Comparison of ENCODE assay signal across 11 mouse cellular contexts in genomic region chr15:103388556-103389145, GRCm38 (mm10). TPM values are rescaled to one million over a fixed set of nuclear protein-coding genes. Genes with fewer than 3 reads are reported as not detected.
A peak's percentile ranks its signal among the peaks of the same experiment; 100 is the strongest.
DNase-seq lines count a peak whose midpoint lies in the region; ATAC-seq lines count a peak whose summit lies in the region.
"Had no signal": no experiment of that assay in that cellular context is flagged by ENCODE, and none has a peak within 500 bp of the region (broad histone marks: within the 10 kb centered on the region; RNA-seq: fewer than 3 reads in every experiment).

No protein-coding gene starts in this region.

- DNase-seq in heart, postnatal 25 days (ENCODE audit: low spot score) = no peak
- peak; percentile 16 for DNase-seq in thymus, postnatal 0 days (ENCODE audit: low spot score)
- no peak for DNase-seq in thymus, postnatal 4 days
- peak; percentile 15 for DNase-seq in induced T-regulatory cell, adult 2 months (ENCODE audit: low read depth)
- DNase-seq in ovary, postnatal 36 days (ENCODE audit: low spot score) = no peak
- DNase-seq in spleen, postnatal 4 days (ENCODE audit: low spot score in 2 of 2) = no peak
- DNase-seq in Muller cell, postnatal 12 days (ENCODE audit: inconsistent ontology term) = no peak
- DNase-seq: right cerebral cortex, postnatal 14 days had no signal

- H3K4me3 ChIP-seq in heart, embryonic 12.5 days = no peak overlapping the region

- peaks cover 15% of the 10 kb centered on the region for H3K4me1 ChIP-seq in heart, embryonic 12.5 days (replicated peaks)

- intact Hi-C loops in heart, postnatal 25 days (cut with DNase I) = loop anchor here (1.0 kb wide), 1 partner anchor 41 kb away; no protein-coding TSS in a partner anchor

- no peak overlapping the region for H3K4me2 ChIP-seq in heart, embryonic 12.5 days

- no peaks in the 10 kb centered on the region for H3K27me3 ChIP-seq in heart, embryonic 12.5 days (replicated peaks)

- 49% methylated on average over 4 of the region's 4 CpGs for WGBS in heart, embryonic 12.5 days

- no peak overlapping the region for H3K9ac ChIP-seq in heart, embryonic 12.5 days

- ATAC-seq in heart, embryonic 12.5 days (ENCODE audit: insufficient number of reproducible peaks, low FRiP score) = peak; percentile 56; the same call in 1 of the 2 replicates
- ATAC-seq: hindbrain, embryonic 16.5 days had no signal

- H3K36me3 ChIP-seq in heart, embryonic 12.5 days = no peaks in the 10 kb centered on the region

- no peaks in the 10 kb centered on the region for H3K9me3 ChIP-seq in heart, embryonic 12.5 days (replicated peaks)

- no peak overlapping the region for H3K27ac ChIP-seq in heart, embryonic 12.5 days (ENCODE audit: poor library complexity, severe bottlenecking)

RNA-seq across cellular contexts. Expression of gene Itga5, which starts 22.1 kb away (rescaled TPM):
- polyA plus RNA-seq in heart, embryonic 12.5 days (2016; fragmentation: Nextera tagmentation; extraction: Ambion mirVana) = 111 and 115 TPM in 2 replicates
- 10 to 100 TPM; 48.1 to 48.2 TPM for total RNA-seq in heart, postnatal 25 days (2021)
- polyA plus RNA-seq in thymus, postnatal 0 days (2015; fragmentation: Nextera tagmentation; extraction: Ambion mirVana) = 9.6 and 10.5 TPM in 2 replicates

RNA-seq across cellular contexts. Expression of gene Gtsf1, which starts 41.6 kb away (rescaled TPM):
- 59.5 and 62.3 TPM in 2 replicates for polyA plus RNA-seq in heart, embryonic 12.5 days (2016; fragmentation: Nextera tagmentation; extraction: Ambion mirVana)
- not detected for total RNA-seq in heart, postnatal 25 days (2021)
- polyA plus RNA-seq in thymus, postnatal 0 days (2015; fragmentation: Nextera tagmentation; extraction: Ambion mirVana) = 0.19 TPM in 1 of 2 replicates, not detected in the other
- total RNA-seq: adrenal gland, postnatal 36 days had no signal
- polyA plus RNA-seq: hindbrain, embryonic 16.5 days had no signal

RNA-seq across cellular contexts. Expression of gene Zfp385a, which starts 48.8 kb away (rescaled TPM):
- 9.2 and 10.3 TPM in 2 replicates for polyA plus RNA-seq in heart, embryonic 12.5 days (2016; fragmentation: Nextera tagmentation; extraction: Ambion mirVana)
- 10 to 100 TPM; 12.5 to 13.7 TPM for total RNA-seq in heart, postnatal 25 days (2021)
- 5.0 and 6.0 TPM in 2 replicates for polyA plus RNA-seq in thymus, postnatal 0 days (2015; fragmentation: Nextera tagmentation; extraction: Ambion mirVana)

RNA-seq across cellular contexts. Expression of gene Gtsf2, which starts 59.6 kb away (rescaled TPM):
- not detected in 2 replicates for polyA plus RNA-seq in heart, embryonic 12.5 days (2016; fragmentation: Nextera tagmentation; extraction: Ambion mirVana)
- not detected for total RNA-seq in heart, postnatal 25 days (2021)
- polyA plus RNA-seq in thymus, postnatal 0 days (2015; fragmentation: Nextera tagmentation; extraction: Ambion mirVana) = 0.20 and 0.49 TPM in 2 replicates
- total RNA-seq: adrenal gland, postnatal 36 days had no signal

Comparison
In these comparisons a context has a peak if more than half of its experiments do, and no peak if none do; other contexts are left out.
1. DNase-seq: peak in thymus, postnatal 0 days (single experiment) and induced T-regulatory cell, adult 2 months (single experiment); none in heart, postnatal 25 days (single experiment), thymus, postnatal 4 days (single experiment), ovary, postnatal 36 days (single experiment), spleen, postnatal 4 days (0 of 2) and Muller cell, postnatal 12 days (single experiment).
2. RNA of gene Gtsf1, which starts 41.6 kb away (polyA plus RNA-seq): 59.5 to 62.3 TPM in heart, embryonic 12.5 days; 0.19 TPM in thymus, postnatal 0 days; every median in the first group is over 10 times any median in the second.